Mouse (Mus musculus) thymus, adult 2 months (tissue): ENCODE data around the gene Ociad1.

Experiments
- CTCF ChIP-seq: fragments of 200-500 bp; IDR thresholded peaks from 2 replicates; pipeline ENCODE4 v1.5.1; 2012; ENCODE audit warnings: mild to moderate bottlenecking, control low read depth, low read length, moderate library complexity, borderline replicate concordance; ENCODE audit not compliant: control insufficient read depth, poor library complexity, insufficient read depth; ENCODE audit errors: extremely low read depth
- POLR2A ChIP-seq: fragments of 200-500 bp; IDR thresholded peaks from 2 replicates; pipeline ENCODE4 v1.6.1; 2012; ENCODE audit warnings: mild to moderate bottlenecking, low read length, control low read depth, moderate library complexity; ENCODE audit not compliant: control insufficient read depth, poor library complexity, insufficient read depth; ENCODE audit errors: extremely low read depth

DNA sequence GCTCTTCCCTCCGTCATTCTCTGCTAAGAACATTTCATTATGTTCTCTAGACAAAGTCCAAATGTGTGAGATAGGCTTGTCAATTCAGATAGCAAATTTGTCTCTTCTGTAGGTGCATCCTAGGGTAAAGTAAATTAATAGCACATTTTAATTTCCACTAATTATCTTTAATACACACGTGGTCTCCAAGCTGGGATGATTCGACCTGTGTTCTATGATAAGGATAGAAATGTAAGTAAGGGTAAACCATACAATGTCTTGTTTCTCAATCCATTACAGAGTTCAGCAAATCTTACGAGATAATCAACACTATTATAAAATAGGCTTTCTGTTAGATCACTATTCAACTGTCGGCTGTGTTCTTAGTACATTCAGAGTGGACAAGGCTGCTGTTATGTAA lies 26.7 kb downstream of the Ociad1 start:
- TF ChIP-seq CTCF, result no peak
- no peak for TF ChIP-seq POLR2A
